Mouse (Mus musculus): ENCODE measurements around the gene Akap8l. TPM values are rescaled to one million over a fixed set of nuclear protein-coding genes. Genes with fewer than 3 reads are reported as not detected.
A peak's percentile ranks its signal among the peaks of the same experiment; 100 is the strongest.

The Akap8l gene
- 59.0 and 63.8 TPM in 2 replicates for polyA plus RNA-seq (2014; fragmentation: Nextera tagmentation; extraction: Ambion mirVana)

GRCm38 (mm10) chr17:32350382-32350983 lies at the start of gene Akap8l:
TSS of gene Akap8l (minus strand) at chr17:32350607.
- peak within 1 kb of the TSS; percentile 76 for H3K27ac ChIP-seq (ENCODE audit: low read depth, low read length)
- ATAC-seq (replicated peaks; ENCODE audit: insufficient number of reproducible peaks, low FRiP score, low TSS enrichment), result peak; percentile 95

DNA sequence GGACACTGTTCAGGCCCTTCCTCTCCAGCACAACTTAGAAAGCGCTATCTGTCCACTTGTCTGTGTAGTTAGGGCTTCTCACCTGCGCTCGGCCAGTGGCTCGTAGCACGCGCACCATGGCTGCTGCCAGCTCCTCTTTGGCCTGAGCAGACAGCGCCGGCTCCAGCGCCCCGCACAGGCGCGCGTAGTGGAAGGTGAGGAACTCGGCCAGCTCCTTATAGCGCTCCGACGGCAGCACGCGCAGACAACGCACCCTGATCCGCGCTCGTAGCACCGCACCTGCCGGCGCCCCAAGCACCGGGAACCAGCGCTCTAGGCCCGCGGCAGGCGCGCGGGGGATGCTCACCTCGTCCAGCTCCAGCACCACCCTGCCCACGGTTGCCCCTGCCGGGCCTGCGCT lies 45.9 kb upstream of the Akap8l start:
- Histone ChIP-seq H3K9me3 (replicated peaks; ENCODE audit: control insufficient read depth, low read length) (no peaks in the 10 kb centered on the region), H3K4me1 (ENCODE audit: control insufficient read depth, insufficient read depth, low read length) (0 out of 2 replicates have a peak, but pooled peaks cover 3% of the 10 kb centered on the region), H3K36me3 (ENCODE audit: control insufficient read depth, insufficient read depth, low read length) (no peaks in the 10 kb centered on the region), H3K4me3 (ENCODE audit: low read depth, low read length) (peak overlapping the region; percentile 18), H3K4me2 (peak overlapping the region; percentile 55), H3K27me3 (ENCODE audit: control insufficient read depth, insufficient read depth, low read length) (peaks cover 76% of the 10 kb centered on the region), H3K27ac (ENCODE audit: low read depth, low read length) (no peak overlapping the region), H3K9ac (ENCODE audit: low read depth, low read length) (no peak overlapping the region)
- ATAC-seq (replicated peaks; ENCODE audit: insufficient number of reproducible peaks, low FRiP score, low TSS enrichment), result no peak
- WGBS (ENCODE audit: insufficient replicate concordance), result 6% methylated on average over 34 of the region's 37 CpGs

More at GRCm38 (mm10) chr17:32350382-32350983, at the start of gene Akap8l:
- Histone ChIP-seq H3K4me1 (ENCODE audit: control insufficient read depth, insufficient read depth, low read length) (peaks cover 9% of the 10 kb centered on the region), H3K9ac (ENCODE audit: low read depth, low read length) (peak within 1 kb of the TSS; percentile 92), H3K27me3 (ENCODE audit: control insufficient read depth, insufficient read depth, low read length) (no peaks in the 10 kb centered on the region), H3K9me3 (replicated peaks; ENCODE audit: control insufficient read depth, low read length) (no peaks in the 10 kb centered on the region), H3K36me3 (ENCODE audit: control insufficient read depth, insufficient read depth, low read length) (peaks cover 6% of the 10 kb centered on the region; the same call in 1 of the 2 replicates), H3K4me2 (peak within 1 kb of the TSS; percentile 89), H3K4me3 (ENCODE audit: low read depth, low read length) (peak within 1 kb of the TSS; percentile 93)
- WGBS (ENCODE audit: insufficient replicate concordance), result under 1% methylated on average over 37 of the region's 37 CpGs

GRCm38 (mm10) chr17:32393944-32394343 lies 43.5 kb upstream of the Akap8l start:
- peaks cover 69% of the 10 kb centered on the region for H3K27me3 ChIP-seq (ENCODE audit: control insufficient read depth, insufficient read depth, low read length)
- H3K4me2 ChIP-seq, result no peak overlapping the region
- H3K27ac ChIP-seq (ENCODE audit: low read depth, low read length), result no peak overlapping the region
- H3K4me3 ChIP-seq (ENCODE audit: low read depth, low read length), result no peak overlapping the region
- 85% methylated on average over 10 of the region's 10 CpGs for WGBS (ENCODE audit: insufficient replicate concordance)
- no peak for ATAC-seq (replicated peaks; ENCODE audit: insufficient number of reproducible peaks, low FRiP score, low TSS enrichment)
- 0 out of 2 replicates have a peak, but pooled peaks cover 6% of the 10 kb centered on the region for H3K4me1 ChIP-seq (ENCODE audit: control insufficient read depth, insufficient read depth, low read length)
- no peaks in the 10 kb centered on the region for H3K36me3 ChIP-seq (ENCODE audit: control insufficient read depth, insufficient read depth, low read length)
- H3K9me3 ChIP-seq (replicated peaks; ENCODE audit: control insufficient read depth, low read length), result no peaks in the 10 kb centered on the region
- no peak overlapping the region for H3K9ac ChIP-seq (ENCODE audit: low read depth, low read length)

GRCm38 (mm10) chr17:32389101-32389659 lies 38.8 kb upstream of the Akap8l start, which contains the start of gene Wiz:
TSS of gene Wiz (minus strand) at chr17:32389439.
- Histone ChIP-seq H3K9me3 (replicated peaks; ENCODE audit: control insufficient read depth, low read length) (no peaks in the 10 kb centered on the region), H3K27me3 (ENCODE audit: control insufficient read depth, insufficient read depth, low read length) (peaks cover 23% of the 10 kb centered on the region), H3K36me3 (ENCODE audit: control insufficient read depth, insufficient read depth, low read length) (no peaks in the 10 kb centered on the region), H3K4me2 (peak within 1 kb of the TSS; percentile 97), H3K4me3 (ENCODE audit: low read depth, low read length) (peak within 1 kb of the TSS; percentile 72), H3K4me1 (ENCODE audit: control insufficient read depth, insufficient read depth, low read length) (peaks cover 9% of the 10 kb centered on the region; the same call in 1 of the 2 replicates), H3K9ac (ENCODE audit: low read depth, low read length) (peak within 1 kb of the TSS; percentile 82), H3K27ac (ENCODE audit: low read depth, low read length) (peak within 1 kb of the TSS; percentile 79)
- ATAC-seq (replicated peaks; ENCODE audit: insufficient number of reproducible peaks, low FRiP score, low TSS enrichment), result peak; percentile 84
- 2% methylated on average over 31 of the region's 44 CpGs for WGBS (ENCODE audit: insufficient replicate concordance)

GRCm38 (mm10) chr17:32388370-32389100 lies 38.1 kb upstream of the Akap8l start:
- ATAC-seq (replicated peaks; ENCODE audit: insufficient number of reproducible peaks, low FRiP score, low TSS enrichment), result peak; percentile 51
- H3K9me3 ChIP-seq (replicated peaks; ENCODE audit: control insufficient read depth, low read length), result no peaks in the 10 kb centered on the region
- peaks cover 16% of the 10 kb centered on the region for H3K27me3 ChIP-seq (ENCODE audit: control insufficient read depth, insufficient read depth, low read length)
- peak overlapping the region; percentile 79; the same call in 1 of the 2 replicates for H3K27ac ChIP-seq (ENCODE audit: low read depth, low read length)
- peak overlapping the region; percentile 82 for H3K9ac ChIP-seq (ENCODE audit: low read depth, low read length)
- WGBS (ENCODE audit: insufficient replicate concordance), result 2% methylated on average over 34 of the region's 39 CpGs
- peak overlapping the region; percentile 72 for H3K4me3 ChIP-seq (ENCODE audit: low read depth, low read length)
- H3K4me2 ChIP-seq, result peak overlapping the region; percentile 97
- peaks cover 13% of the 10 kb centered on the region for H3K4me1 ChIP-seq (ENCODE audit: control insufficient read depth, insufficient read depth, low read length)
- H3K36me3 ChIP-seq (ENCODE audit: control insufficient read depth, insufficient read depth, low read length), result no peaks in the 10 kb centered on the region

DNA sequence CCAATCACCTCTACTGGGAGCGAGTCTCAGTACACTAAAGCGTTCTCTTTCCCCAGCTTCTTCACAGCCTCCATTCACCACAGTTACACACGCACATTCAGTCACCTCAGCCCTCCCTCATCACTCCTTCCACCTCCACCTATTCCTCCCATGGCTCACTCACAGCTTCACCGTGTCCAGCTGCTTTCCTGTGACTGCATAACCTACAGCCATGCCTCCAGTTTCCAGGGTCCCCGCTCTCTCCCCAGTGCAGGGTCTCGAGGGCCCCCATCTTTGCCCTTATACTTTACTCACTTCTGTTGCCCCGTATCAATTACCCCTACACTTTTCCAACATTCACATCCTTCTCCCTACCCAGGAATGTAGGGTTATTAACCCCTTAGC lies 37.6 kb upstream of the Akap8l start:
- no peak for ATAC-seq (replicated peaks; ENCODE audit: insufficient number of reproducible peaks, low FRiP score, low TSS enrichment)
- 41% methylated on average over 7 of the region's 7 CpGs for WGBS (ENCODE audit: insufficient replicate concordance)
- Histone ChIP-seq H3K9ac (ENCODE audit: low read depth, low read length) (no peak overlapping the region), H3K27ac (ENCODE audit: low read depth, low read length) (no peak overlapping the region), H3K9me3 (replicated peaks; ENCODE audit: control insufficient read depth, low read length) (no peaks in the 10 kb centered on the region), H3K4me1 (ENCODE audit: control insufficient read depth, insufficient read depth, low read length) (peaks cover 19% of the 10 kb centered on the region), H3K4me3 (ENCODE audit: low read depth, low read length) (peak overlapping the region; percentile 72), H3K4me2 (peak overlapping the region; percentile 97), H3K27me3 (ENCODE audit: control insufficient read depth, insufficient read depth, low read length) (peaks cover 11% of the 10 kb centered on the region), H3K36me3 (ENCODE audit: control insufficient read depth, insufficient read depth, low read length) (no peaks in the 10 kb centered on the region)

GRCm38 (mm10) chr17:32386659-32387432 lies 36.4 kb upstream of the Akap8l start:
- Histone ChIP-seq H3K9ac (ENCODE audit: low read depth, low read length) (no peak overlapping the region), H3K9me3 (replicated peaks; ENCODE audit: control insufficient read depth, low read length) (no peaks in the 10 kb centered on the region), H3K4me2 (no peak overlapping the region), H3K27ac (ENCODE audit: low read depth, low read length) (no peak overlapping the region), H3K4me3 (ENCODE audit: low read depth, low read length) (no peak overlapping the region), H3K36me3 (ENCODE audit: control insufficient read depth, insufficient read depth, low read length) (no peaks in the 10 kb centered on the region), H3K27me3 (ENCODE audit: control insufficient read depth, insufficient read depth, low read length) (peaks cover 5% of the 10 kb centered on the region), H3K4me1 (ENCODE audit: control insufficient read depth, insufficient read depth, low read length) (peaks cover 20% of the 10 kb centered on the region)
- 66% methylated on average over 9 of the region's 9 CpGs for whole genome bisulfite sequencing (ENCODE audit: insufficient replicate concordance)
- ATAC-seq (replicated peaks; ENCODE audit: insufficient number of reproducible peaks, low FRiP score, low TSS enrichment), result no peak

DNA sequence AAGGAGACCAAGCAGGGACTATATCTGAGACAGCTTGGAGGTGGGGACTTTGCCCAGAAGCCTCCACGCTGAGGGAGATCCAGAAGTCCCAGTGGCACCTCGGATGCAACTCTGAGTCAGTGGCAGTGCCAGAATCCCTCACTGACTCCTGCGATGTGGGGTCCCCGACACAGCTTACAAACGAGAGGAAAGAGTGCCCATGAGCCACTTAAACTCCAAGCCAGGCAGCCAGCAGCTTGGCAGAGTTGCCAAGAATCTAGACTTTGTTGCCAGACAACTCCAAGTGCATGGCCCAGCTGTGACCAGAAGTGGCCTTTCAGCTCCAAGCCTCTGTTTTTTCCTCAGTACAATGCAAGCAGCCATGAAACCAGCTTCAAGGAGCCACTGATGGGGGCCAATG lies 33.3 kb upstream of the Akap8l start:
- H3K4me1 ChIP-seq (ENCODE audit: control insufficient read depth, insufficient read depth, low read length), result peaks cover 17% of the 10 kb centered on the region
- no peak overlapping the region for H3K4me2 ChIP-seq
- 0 out of 2 replicates have a peak overlapping the region, but pooled peaks have one; percentile 16 for H3K9ac ChIP-seq (ENCODE audit: low read depth, low read length)
- H3K4me3 ChIP-seq (ENCODE audit: low read depth, low read length), result no peak overlapping the region
- no peaks in the 10 kb centered on the region for H3K27me3 ChIP-seq (ENCODE audit: control insufficient read depth, insufficient read depth, low read length)
- H3K36me3 ChIP-seq (ENCODE audit: control insufficient read depth, insufficient read depth, low read length), result no peaks in the 10 kb centered on the region
- H3K27ac ChIP-seq (ENCODE audit: low read depth, low read length), result 0 out of 2 replicates have a peak overlapping the region, but pooled peaks have one; percentile 8
- H3K9me3 ChIP-seq (replicated peaks; ENCODE audit: control insufficient read depth, low read length), result no peaks in the 10 kb centered on the region
- no peak for ATAC-seq (replicated peaks; ENCODE audit: insufficient number of reproducible peaks, low FRiP score, low TSS enrichment)
- WGBS (ENCODE audit: insufficient replicate concordance), result 74% methylated on average over 5 of the region's 5 CpGs
